Mouse (Mus musculus) Patski (cell line): ENCODE data around the gene Tpk1. TPM values are rescaled to one million over a fixed set of nuclear protein-coding genes. Genes with fewer than 3 reads are reported as not detected.

ENCODE experiments used
- ATAC-seq: fragments of 100-300 bp; one replicate; pipeline ENCODE4 v1.8.0; 2021
- CTCF ChIA-PET: fragments of 350-600 bp; sonication (Branson Sonifier 250); formaldehyde crosslinking; loops from one replicate; lab custom pipeline; 2022; ENCODE audit warnings: inconsistent platforms; lab: Charles Lee
- POLR2A ChIA-PET: fragments of 350-600 bp; sonication (Branson Sonifier 250); formaldehyde crosslinking; loops from one replicate; lab custom pipeline; 2022; ENCODE audit warnings: antibody characterized with exemption, inconsistent platforms; lab: Charles Lee
- DNase-seq: peaks from one replicate; pipeline ENCODE4 v3.0.0-alpha.2; 2011; ENCODE audit warnings: low read depth, low spot score
- H3K27me3 ChIP-seq: fragments of 371-371 bp; one replicate; pipeline ENCODE4 v1.5.1; 2021
- CTCF ChIP-seq: fragments of 100-300 bp; IDR thresholded peaks from one replicate; pipeline ENCODE4 v1.5.1; 2021
- in situ Hi-C: fragments of 300-500 bp; cut with MboI; formaldehyde crosslinking; loops from 3 replicates; pipeline ENCODE4 v1.11.1; 2018; ENCODE audit warnings: low pct_unique_long_range_greater_than_20kb, mixed read lengths
- polyA plus RNA-seq: library from polyadenylated mRNA; unstranded; gene quantifications from one replicate; pipeline ENCODE4 v1.2.3, GENCODE M21; 2021

Tpk1 gene
- polyA plus RNA-seq, 1 experiment from 2014 or later = 6.4 TPM

DNA sequence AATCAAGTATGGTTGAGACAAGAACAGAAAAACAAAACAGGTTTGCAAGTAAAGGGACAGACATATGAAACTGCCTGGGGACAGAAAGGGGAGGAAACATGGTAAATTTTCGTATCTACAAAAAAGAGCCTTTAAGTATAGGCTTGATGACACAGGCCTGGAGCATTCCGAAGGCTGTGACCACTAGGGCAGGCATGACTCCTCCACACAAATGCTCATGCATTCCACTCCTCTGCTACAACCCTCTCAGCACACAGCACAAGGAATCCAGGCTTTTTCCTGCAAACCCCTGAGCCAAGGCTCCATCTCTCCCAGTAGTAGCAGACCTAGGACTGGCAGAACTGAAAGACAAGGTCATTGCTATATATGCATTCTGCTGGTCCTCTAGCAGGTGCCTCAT is 179.4 kb downstream of the Tpk1 start:
- POLR2A ChIA-PET = interaction anchor here (1.2 kb wide), 1 partner anchor 12 kb away, joined by 3 read pairs; no protein-coding TSS in a partner anchor
- CTCF ChIA-PET = no interaction called here
- in situ Hi-C loops = no loop called here
- TF ChIP-seq CTCF = no peak
- ATAC-seq = peak; percentile 90
- H3K27me3 ChIP-seq = no peaks in the 10 kb centered on the region
- DNase-seq = no peak

GRCm38 (mm10) chr6:43480687-43481086 is 185.4 kb downstream of the Tpk1 start:
- CTCF ChIA-PET = interaction anchor here (1.6 kb wide), 1 partner anchor 11 kb away, joined by 3 read pairs; no protein-coding TSS in a partner anchor
- POLR2A ChIA-PET = no interaction called here
- TF ChIP-seq CTCF = no peak
- in situ Hi-C loops = no loop called here
- H3K27me3 ChIP-seq = no peaks in the 10 kb centered on the region
- ATAC-seq (no peak), DNase-seq (no peak)

DNA sequence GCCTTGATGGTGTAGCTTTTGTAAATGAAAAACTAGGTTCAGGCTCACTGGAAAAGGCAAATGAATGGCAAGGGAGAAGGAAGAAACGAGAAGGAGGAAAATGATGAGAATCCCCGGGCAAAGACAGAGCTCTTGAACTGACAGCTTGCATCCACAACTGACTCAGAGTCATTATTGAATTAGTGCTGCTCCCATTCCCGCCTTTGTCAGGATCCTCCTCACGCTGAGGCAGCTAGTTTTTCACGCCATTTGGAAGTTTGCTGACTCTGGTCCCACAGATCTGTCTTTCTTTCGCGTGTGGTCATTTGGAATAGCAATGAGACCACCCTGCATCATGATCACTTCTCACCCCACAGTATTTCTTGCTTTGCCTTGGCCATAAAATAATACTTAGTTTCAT is 187.3 kb downstream of the Tpk1 start:
- DNase-seq = no peak
- no peak for ATAC-seq
- in situ Hi-C loops = no loop called here
- CTCF ChIA-PET = interaction anchor here (0.9 kb wide), 1 partner anchor 120 kb away, joined by 3 read pairs; no protein-coding TSS in a partner anchor
- POLR2A ChIA-PET = no interaction called here
- no peaks in the 10 kb centered on the region for H3K27me3 ChIP-seq
- TF ChIP-seq CTCF = no peak

GRCm38 (mm10) chr6:43476406-43476805 is 189.7 kb downstream of the Tpk1 start:
- no peaks in the 10 kb centered on the region for H3K27me3 ChIP-seq
- ATAC-seq = no peak
- ChIA-PET CTCF (no interaction called here), POLR2A (no interaction called here)
- no peak for TF ChIP-seq CTCF
- in situ Hi-C loops = no loop called here
- no peak for DNase-seq

GRCm38 (mm10) chr6:43475921-43476320 is 190.2 kb downstream of the Tpk1 start:
- ChIA-PET CTCF (no interaction called here), POLR2A (no interaction called here)
- in situ Hi-C loops = no loop called here
- no peaks in the 10 kb centered on the region for H3K27me3 ChIP-seq
- ATAC-seq (no peak), DNase-seq (no peak)
- TF ChIP-seq CTCF = no peak

GRCm38 (mm10) chr6:43471556-43471955 is 194.5 kb downstream of the Tpk1 start:
- no peak for ATAC-seq
- in situ Hi-C loops = no loop called here
- POLR2A ChIA-PET = no interaction called here
- CTCF ChIA-PET = interaction anchor here (1.6 kb wide), 1 partner anchor 18 kb away, joined by 3 read pairs; no protein-coding TSS in a partner anchor
- DNase-seq = no peak
- TF ChIP-seq CTCF = no peak
- H3K27me3 ChIP-seq = no peaks in the 10 kb centered on the region

DNA sequence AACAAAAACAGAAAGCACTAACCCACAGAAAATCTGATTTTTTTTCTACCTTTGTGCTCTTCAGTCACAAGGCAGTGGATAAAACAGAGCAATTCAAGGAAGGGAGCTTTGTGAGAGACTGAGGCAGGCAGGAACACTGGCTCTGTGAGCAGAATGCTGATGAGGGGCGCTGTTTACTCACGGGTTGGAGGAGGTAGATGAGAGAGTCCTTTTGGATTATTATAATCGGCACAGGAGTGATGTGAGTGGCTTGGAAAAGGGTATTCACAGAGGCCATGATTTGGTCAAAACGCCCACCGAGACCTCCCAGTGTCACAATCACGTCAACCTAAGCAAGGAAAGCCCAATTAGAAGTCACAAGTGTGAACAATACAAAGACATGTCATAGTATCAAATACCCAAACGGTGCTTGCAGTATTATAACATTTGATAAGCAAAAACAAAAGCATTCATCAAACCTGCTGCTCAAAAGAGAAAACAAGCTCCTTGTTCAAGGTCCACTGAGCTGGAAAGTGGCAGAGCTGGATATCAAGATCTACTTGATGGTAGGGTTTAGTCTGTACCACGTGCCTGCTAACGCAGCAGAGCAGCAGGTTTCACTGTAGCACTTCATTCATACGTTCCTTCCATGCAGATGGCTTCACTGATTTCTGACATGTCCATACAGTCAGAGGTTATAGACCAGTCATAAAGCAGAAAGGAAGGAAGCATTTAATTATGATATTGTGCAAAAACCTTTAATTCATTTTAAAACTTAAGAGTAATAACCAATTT is 197.1 kb downstream of the Tpk1 start:
- H3K27me3 ChIP-seq = no peaks in the 10 kb centered on the region
- ChIA-PET POLR2A (no interaction called here), CTCF (interaction anchor here (1.7 kb wide), 1 partner anchor 12 kb away, joined by 3 read pairs; no protein-coding TSS in a partner anchor)
- no peak for ATAC-seq
- TF ChIP-seq CTCF = no peak
- in situ Hi-C loops = no loop called here
- DNase-seq = no peak

- DNase-seq = no peak
Observed at GRCm38 (mm10) chr6:43462849-43463369, 203.2 kb downstream of the Tpk1 start.

GRCm38 (mm10) chr6:43462189-43462848 is 203.8 kb downstream of the Tpk1 start:
- no peak for ATAC-seq
- in situ Hi-C loops = no loop called here
- no peak for TF ChIP-seq CTCF
- CTCF ChIA-PET = no interaction called here
- no peaks in the 10 kb centered on the region for H3K27me3 ChIP-seq
- POLR2A ChIA-PET = no interaction called here
- DNase-seq = no peak

More at GRCm38 (mm10) chr6:43462849-43463369, 203.2 kb downstream of the Tpk1 start:
- in situ Hi-C loops = no loop called here
- TF ChIP-seq CTCF = no peak
- no peaks in the 10 kb centered on the region for H3K27me3 ChIP-seq
- POLR2A ChIA-PET = no interaction called here
- CTCF ChIA-PET = no interaction called here
- no peak for ATAC-seq

DNA sequence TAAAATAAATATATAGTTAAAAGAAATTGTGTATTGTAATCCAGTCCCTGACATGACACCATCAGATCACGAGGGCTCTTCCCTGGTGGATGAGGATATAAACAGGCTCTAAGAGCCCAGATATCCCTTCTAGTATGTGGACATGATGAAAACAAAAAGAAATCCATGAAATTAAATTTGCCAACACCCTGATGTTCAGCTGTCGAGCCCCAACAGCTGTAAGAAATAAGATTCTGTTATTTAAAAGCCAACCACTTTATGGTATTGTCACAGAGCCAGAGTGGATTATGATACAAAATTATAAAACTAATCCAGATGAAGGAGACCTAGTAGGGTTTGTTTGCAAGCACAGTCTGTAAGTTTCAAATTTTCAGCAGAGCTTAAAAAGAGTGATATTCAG is 207.0 kb downstream of the Tpk1 start:
- POLR2A ChIA-PET = no interaction called here
- DNase-seq = no peak

DNA sequence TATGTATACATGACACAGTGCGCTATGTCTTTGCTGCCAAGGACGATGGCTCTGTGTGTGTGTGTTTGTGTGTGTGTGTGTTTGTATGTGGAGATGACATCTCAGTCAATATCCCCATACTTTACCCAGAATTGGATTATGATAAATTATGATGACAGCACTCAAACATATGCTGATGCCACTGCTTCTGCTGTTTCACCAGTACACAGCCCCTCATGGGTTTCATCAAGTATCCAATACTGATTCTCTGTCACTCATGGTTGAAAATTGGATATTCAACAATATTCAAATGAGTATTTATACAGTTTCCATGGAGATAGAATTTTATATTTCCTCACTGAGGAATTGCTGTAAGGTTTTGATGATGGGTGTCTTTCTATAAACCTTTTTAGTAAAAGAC is 208.1 kb downstream of the Tpk1 start:
- in situ Hi-C loops = no loop called here
- ATAC-seq = no peak
- ChIA-PET CTCF (interaction anchor here (1.1 kb wide), 1 partner anchor 13 kb away, joined by 3 read pairs; no protein-coding TSS in a partner anchor), POLR2A (no interaction called here)
- no peak for TF ChIP-seq CTCF
- DNase-seq = no peak
- H3K27me3 ChIP-seq = no peaks in the 10 kb centered on the region

More for the DNA sequence above, 207.0 kb downstream of the Tpk1 start:
- TF ChIP-seq CTCF = no peak
- H3K27me3 ChIP-seq = no peaks in the 10 kb centered on the region
- no peak for ATAC-seq
- CTCF ChIA-PET = no interaction called here
- in situ Hi-C loops = no loop called here
